Mouse (Mus musculus): ENCODE data around the gene Lrrc34. TPM values are rescaled to one million over a fixed set of nuclear protein-coding genes. Genes with fewer than 3 reads are reported as not detected.

Gene Lrrc34
- polyA plus RNA-seq, 1 experiment: 0.79 TPM

DNA sequence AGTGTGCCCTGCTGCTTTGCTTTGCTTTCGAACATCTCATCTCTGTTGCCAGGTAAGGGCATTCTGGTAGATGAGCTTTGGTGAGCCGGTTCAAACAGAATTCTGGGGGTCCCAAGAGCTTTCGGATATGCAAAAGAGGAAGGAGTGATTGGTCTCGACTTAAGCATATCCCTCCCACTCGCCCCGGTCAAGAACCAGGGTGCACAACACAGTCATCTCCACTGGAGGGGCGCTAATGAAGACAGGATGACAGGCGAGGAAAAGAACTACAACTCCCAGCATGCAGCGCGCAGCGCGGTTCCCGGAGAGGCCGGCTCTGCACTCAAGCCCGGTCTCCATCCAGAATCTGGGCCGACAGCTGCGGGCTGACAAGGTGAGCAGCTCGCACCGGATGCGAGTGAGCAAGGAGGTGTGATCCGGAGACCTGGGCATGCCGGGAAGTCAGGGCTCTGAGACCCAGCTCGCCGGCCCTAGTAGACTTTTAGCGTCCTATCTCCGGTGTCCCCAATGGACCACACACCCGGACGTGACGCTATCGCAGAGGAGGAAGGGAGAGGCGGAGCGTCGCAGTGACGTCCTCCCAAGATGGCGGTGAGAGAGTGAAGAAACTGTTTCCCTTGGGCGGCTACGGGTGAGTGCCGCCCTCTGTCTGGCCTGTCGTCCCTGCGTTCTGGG is 45.5 kb downstream of the Lrrc34 start, which contains the start of gene Mynn:
Gene Mynn, plus strand, starts transcription at position 1 of the 675 bp plus-strand sequence.
- DNase-seq: peak; percentile 99
- H3K4me3 ChIP-seq (replicated peaks; ENCODE audit: extremely low read depth, low read depth, low read length): peak within 1 kb of the TSS; percentile 86

DNA sequence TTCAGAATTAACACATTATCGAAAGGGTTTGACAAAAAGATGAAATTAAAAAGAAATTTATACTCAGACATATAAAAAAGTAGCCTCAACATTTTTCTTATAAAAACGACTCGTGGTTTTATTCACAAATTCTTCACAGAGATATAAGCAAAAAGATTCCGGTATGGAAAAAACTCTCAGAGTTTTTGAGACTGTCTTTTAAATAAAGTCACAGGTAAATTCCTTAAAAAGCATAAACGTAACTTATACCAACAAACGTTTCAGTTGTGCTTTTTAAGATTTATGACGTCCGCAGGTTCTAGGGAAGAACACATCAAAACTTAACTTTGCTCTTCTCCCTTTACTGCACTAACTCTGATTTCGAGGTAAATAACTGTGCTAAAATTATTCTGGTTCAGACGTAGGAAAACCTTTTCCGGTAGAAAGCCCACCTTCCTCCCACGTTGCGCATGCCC is 46.0 kb downstream of the Lrrc34 start:
- Histone ChIP-seq H3K4me3 (replicated peaks; ENCODE audit: extremely low read depth, low read depth, low read length) (peak overlapping the region; percentile 86), H3K4me1 (ENCODE audit: control insufficient read depth, insufficient read depth, low read length) (peaks cover 4% of the 10 kb centered on the region; the same call in 1 of the 2 replicates)
- under 1% methylated on average over 13 of the region's 13 CpGs for WGBS
- TF ChIP-seq CTCF (IDR thresholded peaks at IDR 0.05; ENCODE audit: insufficient read depth, low read length) (no peak), POLR2A (IDR thresholded peaks at IDR 0.05; ENCODE audit: borderline replicate concordance, extremely low read depth, low read depth, low read length) (no peak)
- DNase-seq: no peak

More for the DNA sequence above, 45.5 kb downstream of the Lrrc34 start, which contains the start of gene Mynn:
- peak; percentile 95; the same call in 1 of the 2 replicates for TF ChIP-seq POLR2A (IDR thresholded peaks at IDR 0.05; ENCODE audit: borderline replicate concordance, extremely low read depth, low read depth, low read length)
- peak; percentile 50 for TF ChIP-seq CTCF (IDR thresholded peaks at IDR 0.05; ENCODE audit: insufficient read depth, low read length)
- peaks cover 4% of the 10 kb centered on the region; the same call in 1 of the 2 replicates for H3K4me1 ChIP-seq (ENCODE audit: control insufficient read depth, insufficient read depth, low read length)
- under 1% methylated on average over 40 of the region's 40 CpGs for WGBS

DNA sequence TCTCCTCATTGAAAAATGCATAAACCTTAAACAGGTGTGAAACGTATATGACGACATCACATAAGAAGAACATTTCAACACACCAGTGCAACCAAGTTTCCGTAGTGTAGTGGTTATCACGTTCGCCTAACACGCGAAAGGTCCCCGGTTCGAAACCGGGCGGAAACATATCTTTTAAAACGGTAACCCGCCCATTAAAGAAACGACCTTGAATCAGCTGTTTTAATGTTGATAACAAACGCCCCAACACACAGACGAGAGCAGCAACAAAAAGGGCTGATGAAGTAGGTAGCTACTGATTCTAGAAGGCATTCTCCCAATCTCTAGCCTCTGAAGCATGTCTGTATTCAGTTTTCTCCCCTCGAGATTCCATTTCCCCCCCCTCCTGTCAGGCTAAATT is 46.5 kb downstream of the Lrrc34 start:
- Histone ChIP-seq H3K4me1 (ENCODE audit: control insufficient read depth, insufficient read depth, low read length) (peaks cover 4% of the 10 kb centered on the region; the same call in 1 of the 2 replicates), H3K4me3 (replicated peaks; ENCODE audit: extremely low read depth, low read depth, low read length) (peak overlapping the region; percentile 60)
- WGBS: under 1% methylated on average over 17 of the region's 17 CpGs
- TF ChIP-seq CTCF (IDR thresholded peaks at IDR 0.05; ENCODE audit: insufficient read depth, low read length): no peak
- no peak for TF ChIP-seq POLR2A (IDR thresholded peaks at IDR 0.05; ENCODE audit: borderline replicate concordance, extremely low read depth, low read depth, low read length)
- DNase-seq: peak; percentile 82

DNA sequence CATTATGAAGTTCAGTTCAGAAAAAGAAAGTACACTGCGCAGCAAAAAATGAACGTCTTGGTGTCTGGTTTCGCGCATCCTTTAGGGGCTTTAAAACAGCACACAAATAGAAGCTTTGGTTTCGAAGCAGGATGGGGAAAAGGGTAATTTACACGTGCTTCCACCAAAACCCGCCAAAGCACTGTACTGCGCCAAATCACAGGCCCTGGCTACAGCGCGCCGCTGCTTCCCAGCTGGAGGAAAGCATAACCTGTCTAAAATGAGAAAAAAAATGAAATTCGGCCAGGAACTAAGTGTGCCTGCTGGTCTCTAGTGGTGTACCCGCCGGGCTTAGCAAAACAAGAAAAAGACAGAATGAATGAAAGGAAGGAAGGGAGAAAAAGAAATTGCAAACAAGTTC is 47.0 kb downstream of the Lrrc34 start:
- peak; percentile 34 for DNase-seq
- 2% methylated on average over 14 of the region's 14 CpGs for WGBS
- Histone ChIP-seq H3K4me3 (replicated peaks; ENCODE audit: extremely low read depth, low read depth, low read length) (peak overlapping the region; percentile 60), H3K4me1 (ENCODE audit: control insufficient read depth, insufficient read depth, low read length) (peaks cover 4% of the 10 kb centered on the region; the same call in 1 of the 2 replicates)
- TF ChIP-seq CTCF (IDR thresholded peaks at IDR 0.05; ENCODE audit: insufficient read depth, low read length): no peak
- TF ChIP-seq POLR2A (IDR thresholded peaks at IDR 0.05; ENCODE audit: borderline replicate concordance, extremely low read depth, low read depth, low read length): no peak

DNA sequence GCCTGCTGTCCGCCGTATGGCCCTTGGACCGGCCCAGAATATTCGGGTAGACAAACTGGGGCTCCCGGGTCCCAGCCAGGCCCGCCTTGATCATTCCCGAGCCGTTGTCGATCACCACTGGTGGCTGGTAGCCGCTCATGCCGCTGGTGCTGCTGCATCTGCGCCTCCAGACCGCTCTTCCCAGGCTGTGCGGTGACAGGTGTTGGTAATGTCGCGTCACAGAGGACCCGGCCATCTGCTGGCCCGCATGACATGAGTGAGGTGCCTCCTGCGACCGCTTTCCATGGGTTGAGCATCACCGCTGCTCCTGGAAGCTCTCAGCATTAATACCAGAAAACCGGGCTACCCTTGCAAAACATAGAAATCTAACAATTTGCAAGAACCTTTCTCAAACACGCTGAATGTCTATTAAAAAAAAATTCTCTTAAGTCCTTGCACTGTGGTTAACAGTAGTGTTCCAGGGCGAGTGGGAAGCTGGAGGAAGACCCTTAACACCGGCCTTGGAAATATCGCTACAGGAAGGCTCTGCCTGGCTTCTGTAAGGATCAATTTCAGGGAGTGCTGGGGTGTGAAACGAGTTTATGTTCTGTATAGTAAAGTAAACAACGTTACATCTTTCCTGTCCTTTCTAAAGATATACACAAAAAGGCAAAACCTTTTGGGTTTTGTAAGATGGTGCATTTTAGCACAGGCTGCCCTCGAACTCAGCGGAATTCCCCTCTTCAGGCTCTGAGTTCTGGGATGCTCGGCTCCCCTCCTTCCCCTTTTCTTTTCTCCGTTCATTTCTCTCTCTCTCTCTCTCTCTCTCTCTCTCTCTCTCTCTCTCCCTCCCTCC is 47.7 kb downstream of the Lrrc34 start, which contains the start of gene Actrt3:
Gene Actrt3, minus strand, starts transcription at position 229 of the 835 bp plus-strand sequence.
- WGBS: 8% methylated on average over 32 of the region's 32 CpGs
- Histone ChIP-seq H3K4me1 (ENCODE audit: control insufficient read depth, insufficient read depth, low read length) (peaks cover 4% of the 10 kb centered on the region; the same call in 1 of the 2 replicates), H3K4me3 (replicated peaks; ENCODE audit: extremely low read depth, low read depth, low read length) (peak within 1 kb of the TSS; percentile 60)
- DNase-seq: peak; percentile 23
- TF ChIP-seq POLR2A (IDR thresholded peaks at IDR 0.05; ENCODE audit: borderline replicate concordance, extremely low read depth, low read depth, low read length) (no peak), CTCF (IDR thresholded peaks at IDR 0.05; ENCODE audit: insufficient read depth, low read length) (no peak)

DNA sequence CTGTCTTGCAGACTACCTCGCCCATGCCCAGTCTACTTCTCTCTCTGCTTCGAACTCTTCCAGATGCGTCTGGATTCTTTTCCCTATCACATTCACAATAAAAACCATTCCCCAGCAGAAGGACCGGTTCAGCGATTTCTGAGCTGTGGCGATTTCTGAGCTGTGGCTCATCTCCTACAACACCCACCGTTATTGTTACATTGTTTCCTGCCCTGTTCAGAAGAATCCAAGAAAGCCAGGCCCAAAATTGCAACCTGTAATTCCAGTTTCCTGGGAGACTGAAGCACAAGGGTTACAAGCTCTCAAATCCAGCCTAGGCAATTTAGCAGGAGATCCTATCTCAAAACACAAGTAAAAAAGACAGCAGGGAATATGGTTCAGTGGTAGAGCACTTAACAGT is 50.4 kb downstream of the Lrrc34 start:
- no peak for TF ChIP-seq POLR2A (IDR thresholded peaks at IDR 0.05; ENCODE audit: borderline replicate concordance, extremely low read depth, low read depth, low read length)
- no peak for TF ChIP-seq CTCF (IDR thresholded peaks at IDR 0.05; ENCODE audit: insufficient read depth, low read length)
- Histone ChIP-seq H3K4me1 (ENCODE audit: control insufficient read depth, insufficient read depth, low read length) (no peaks in the 10 kb centered on the region), H3K4me3 (replicated peaks; ENCODE audit: extremely low read depth, low read depth, low read length) (no peak overlapping the region)
- no peak for DNase-seq
- 87% methylated on average over 7 of the region's 7 CpGs for WGBS

DNA sequence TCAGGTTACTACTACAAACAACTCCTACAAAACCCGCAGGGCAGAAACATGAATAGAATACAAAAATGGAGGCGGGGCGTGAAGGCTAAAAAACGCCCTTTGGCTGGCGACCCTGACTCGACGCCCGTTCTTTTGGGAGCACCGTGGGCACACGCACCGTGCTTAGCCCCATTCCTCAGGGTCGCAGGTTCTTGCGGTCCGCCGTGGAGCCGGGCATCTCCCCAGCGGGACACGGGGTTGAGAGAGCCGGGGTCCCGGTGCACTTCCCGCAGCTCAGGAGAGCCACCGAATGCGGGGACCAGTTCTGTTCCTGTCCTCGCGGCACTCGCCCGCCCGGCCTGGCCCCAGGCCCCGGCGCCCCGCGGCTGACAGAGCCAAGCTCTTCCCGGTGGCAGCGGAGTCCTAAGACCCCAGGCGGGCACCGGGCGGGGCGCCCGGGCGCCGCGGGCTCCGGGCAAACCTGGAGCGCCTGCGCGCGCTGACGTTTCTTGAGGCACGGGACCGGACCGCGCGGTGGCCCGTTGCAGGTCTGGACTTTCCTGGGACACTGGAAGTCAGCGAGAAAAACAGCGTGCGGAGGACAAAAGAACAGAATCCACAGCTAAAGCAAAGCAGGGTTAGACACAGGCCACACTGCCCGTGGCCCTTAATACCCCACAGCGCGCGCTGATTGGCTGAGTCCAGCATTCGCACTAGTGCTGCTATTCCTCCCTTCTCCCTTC is 52.4 kb downstream of the Lrrc34 start:
- WGBS: 1% methylated on average over 62 of the region's 62 CpGs
- peak; percentile 48 for DNase-seq
- no peak for TF ChIP-seq POLR2A (IDR thresholded peaks at IDR 0.05; ENCODE audit: borderline replicate concordance, extremely low read depth, low read depth, low read length)
- no peak for TF ChIP-seq CTCF (IDR thresholded peaks at IDR 0.05; ENCODE audit: insufficient read depth, low read length)
- Histone ChIP-seq H3K4me1 (ENCODE audit: control insufficient read depth, insufficient read depth, low read length) (no peaks in the 10 kb centered on the region), H3K4me3 (replicated peaks; ENCODE audit: extremely low read depth, low read depth, low read length) (peak overlapping the region; percentile 90)

DNA sequence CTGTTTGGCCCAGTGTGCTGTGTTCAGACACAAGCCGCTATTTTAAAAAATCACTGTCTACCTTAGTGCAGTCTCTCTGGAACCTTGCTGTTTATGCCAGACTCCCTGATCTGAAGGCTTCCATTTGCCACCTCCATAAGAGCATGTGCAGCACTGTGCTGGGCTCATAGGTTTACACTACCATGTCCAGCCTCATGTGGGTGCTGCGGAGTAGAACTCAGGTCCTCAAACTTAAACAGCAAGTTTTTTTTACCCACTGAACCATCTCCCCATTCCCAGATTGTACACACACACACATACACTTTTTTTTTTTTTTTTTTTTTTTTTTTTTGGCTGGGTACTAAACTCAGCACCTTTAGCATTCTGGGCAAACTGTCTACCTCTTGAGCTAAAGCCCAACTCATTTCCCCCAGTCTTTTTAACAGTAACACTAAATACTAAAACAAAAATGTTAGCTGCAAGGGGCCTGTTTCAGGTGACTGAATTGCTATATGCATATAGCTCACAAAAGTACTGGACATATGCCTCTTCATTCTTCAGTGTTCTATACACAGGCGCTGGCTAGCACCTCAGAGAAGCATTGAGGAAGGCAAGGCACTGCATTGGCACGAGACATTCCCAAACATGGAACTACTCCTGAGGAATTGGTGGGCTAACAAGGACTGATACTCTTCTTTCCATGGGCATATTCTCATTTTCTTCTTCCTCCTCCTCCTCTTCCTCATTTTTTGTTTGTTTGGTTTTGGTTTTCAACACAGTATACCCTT is 53.8 kb downstream of the Lrrc34 start:
- no peak overlapping the region for H3K4me3 ChIP-seq (replicated peaks; ENCODE audit: extremely low read depth, low read depth, low read length)
- no peaks in the 10 kb centered on the region for H3K4me1 ChIP-seq (ENCODE audit: control insufficient read depth, insufficient read depth, low read length)
- 0 out of 2 replicates have a peak, but pooled peaks have one; percentile 23 for TF ChIP-seq CTCF (IDR thresholded peaks at IDR 0.05; ENCODE audit: insufficient read depth, low read length)
- TF ChIP-seq POLR2A (IDR thresholded peaks at IDR 0.05; ENCODE audit: borderline replicate concordance, extremely low read depth, low read depth, low read length): no peak
- 76% methylated on average over 4 of the region's 4 CpGs for WGBS
- DNase-seq: no peak
